Mouse (Mus musculus): ENCODE measurements around the gene Ubtf.
A peak's percentile ranks its signal among the peaks of the same experiment; 100 is the strongest.
"Not testable (repeated sequence)": the region's sequence is repeated elsewhere in the genome, so short reads cannot be mapped to it uniquely, and the experiment has no call there.

The Ubtf gene

DNA sequence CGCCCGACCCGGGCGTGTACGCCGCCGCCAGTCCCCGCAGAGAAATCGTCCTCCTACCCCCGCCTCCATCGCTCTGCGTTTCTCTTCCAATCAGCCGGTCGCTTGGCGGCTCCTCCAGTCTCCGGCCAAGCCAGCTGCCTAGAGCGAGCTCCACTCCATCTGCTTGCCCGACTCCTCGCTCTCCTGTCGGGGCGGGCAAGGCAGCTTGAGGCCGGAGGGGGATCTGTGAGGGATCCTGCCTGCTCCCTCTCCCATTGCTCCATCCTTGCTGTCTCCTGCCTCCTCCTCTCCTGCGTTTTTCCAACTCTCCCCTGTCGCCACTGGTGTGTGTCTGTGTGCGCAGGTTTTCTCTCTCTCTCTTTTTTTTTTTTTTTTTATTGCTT lies at the start of gene Ubtf:
Gene Ubtf (minus strand): TSS at position 333 of the 383 bp plus-strand sequence.
- DNase-seq (ENCODE audit: low read depth), result peak; percentile 87

DNA sequence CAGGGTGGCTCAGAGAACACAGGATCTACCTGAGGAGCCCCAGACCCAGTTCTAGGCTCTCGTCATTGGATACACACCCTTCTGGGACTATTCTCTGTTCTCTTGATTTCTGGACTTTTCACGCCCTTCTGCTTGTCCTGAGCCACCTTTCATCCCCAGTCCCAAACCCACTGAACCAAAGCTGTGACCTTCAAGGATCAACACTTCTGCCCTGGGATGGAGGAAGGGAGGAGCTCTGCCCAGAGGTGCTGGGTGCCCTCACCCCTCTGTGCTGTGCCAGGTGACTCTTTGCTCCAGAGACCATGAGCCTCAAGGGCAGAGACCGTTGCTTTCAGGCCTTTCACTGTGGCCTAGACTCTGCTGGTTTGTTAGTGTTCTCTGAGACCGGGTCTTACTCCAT lies 49.7 kb upstream of the Ubtf start:
- DNase-seq (ENCODE audit: low read depth), result no peak

DNA sequence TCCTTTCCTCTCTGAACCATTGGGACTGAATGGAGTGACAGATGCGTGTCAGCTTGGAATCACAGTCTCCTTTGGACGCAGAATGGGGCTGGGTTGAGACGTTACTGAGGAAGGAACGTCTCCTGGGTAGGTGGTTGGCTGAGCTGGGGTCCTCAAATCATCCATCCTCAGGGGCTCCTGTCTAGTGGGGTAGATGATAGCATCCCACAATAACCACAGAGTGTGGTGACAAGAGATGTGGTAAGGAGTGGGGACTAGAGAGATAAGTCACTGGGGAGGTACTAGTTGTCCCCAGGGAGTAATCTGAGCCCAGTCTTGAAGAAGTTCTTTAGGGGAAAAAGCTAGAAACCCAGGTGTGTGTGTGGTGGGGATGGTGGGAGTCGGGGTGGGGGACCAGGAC lies 48.8 kb upstream of the Ubtf start:
- DNase-seq (ENCODE audit: low read depth), result no peak

DNA sequence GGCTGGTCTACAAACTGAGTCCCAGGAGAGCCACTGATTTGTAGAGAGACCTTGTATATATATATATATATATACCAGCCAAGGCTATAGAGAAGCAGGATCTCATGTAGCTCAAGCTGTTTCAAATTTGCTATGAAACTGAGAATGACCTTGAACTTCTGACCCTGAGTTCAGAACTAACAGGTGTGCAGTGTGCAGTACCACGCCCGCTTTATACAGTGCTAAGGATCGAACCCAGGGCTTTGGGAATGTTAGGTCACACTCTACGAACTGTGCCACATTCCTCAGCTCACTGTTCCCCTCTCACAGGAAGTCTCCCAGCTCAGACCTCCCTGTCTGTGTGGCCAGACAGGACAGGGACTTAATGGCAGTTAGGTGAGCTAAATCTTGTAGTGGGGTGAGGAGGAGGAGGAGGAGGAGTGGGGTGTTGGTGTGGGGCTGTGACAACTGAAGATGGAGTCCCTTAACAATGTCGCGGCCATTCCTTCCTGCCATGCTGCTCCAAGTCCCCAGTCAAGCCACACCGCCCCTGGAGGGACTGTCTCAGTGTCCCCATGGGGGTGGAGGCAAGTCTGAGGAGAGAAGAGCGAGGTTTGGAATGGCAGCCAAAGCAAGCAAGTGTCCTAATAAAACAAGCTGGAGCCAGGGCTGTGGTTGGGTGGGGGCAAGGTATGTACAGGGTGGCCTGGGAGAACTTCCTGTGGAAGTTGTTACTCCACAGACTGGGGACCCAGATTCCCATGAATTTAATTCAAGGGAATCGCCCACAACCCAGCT lies 48.1 kb upstream of the Ubtf start:
- no peak for DNase-seq (ENCODE audit: low read depth)

DNA sequence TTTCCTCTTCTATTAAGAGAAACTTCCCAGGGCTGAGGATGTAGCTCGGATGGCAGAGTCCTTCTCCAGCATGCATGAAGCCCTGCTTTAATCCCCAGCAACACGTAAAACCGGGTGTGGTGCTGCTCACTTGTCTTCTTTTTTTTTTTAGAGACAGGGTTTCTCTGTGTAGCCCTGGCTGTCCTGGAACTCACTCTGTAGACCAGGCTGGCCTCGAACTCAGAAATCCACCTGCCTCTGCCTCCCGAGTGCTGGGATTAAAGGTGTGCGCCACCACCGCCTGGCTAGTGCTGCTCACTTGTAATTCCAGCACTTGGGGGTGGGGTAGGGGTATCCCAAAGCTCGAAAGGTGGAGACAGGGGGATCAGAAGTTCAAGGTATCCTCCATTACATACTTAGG lies 46.6 kb upstream of the Ubtf start, which contains the start of gene Slc4a1:
Gene Slc4a1 (minus strand): TSS at position 101 of the 400 bp plus-strand sequence.
- DNase-seq (ENCODE audit: low read depth), result not testable (repeated sequence)

DNA sequence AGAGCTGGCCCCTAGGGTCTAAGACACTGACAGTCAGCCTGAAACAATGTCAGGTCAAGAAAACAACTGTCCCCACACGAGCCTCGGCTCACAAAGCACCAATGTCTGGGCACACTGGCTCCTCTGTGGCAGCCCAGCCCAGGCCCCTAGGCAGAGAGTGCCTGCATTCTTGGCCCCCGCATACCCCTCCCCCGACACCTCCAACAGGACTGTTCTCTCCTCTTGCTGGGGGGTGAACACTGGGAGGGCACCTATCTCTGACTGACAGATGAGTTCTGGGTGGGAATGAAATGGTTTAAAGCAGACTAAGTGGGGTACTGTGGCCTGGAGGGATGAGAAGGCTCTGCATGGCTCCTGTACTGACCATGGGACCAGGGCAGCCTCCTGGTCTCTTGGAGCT lies 46.2 kb upstream of the Ubtf start:
- no peak for DNase-seq (ENCODE audit: low read depth)

DNA sequence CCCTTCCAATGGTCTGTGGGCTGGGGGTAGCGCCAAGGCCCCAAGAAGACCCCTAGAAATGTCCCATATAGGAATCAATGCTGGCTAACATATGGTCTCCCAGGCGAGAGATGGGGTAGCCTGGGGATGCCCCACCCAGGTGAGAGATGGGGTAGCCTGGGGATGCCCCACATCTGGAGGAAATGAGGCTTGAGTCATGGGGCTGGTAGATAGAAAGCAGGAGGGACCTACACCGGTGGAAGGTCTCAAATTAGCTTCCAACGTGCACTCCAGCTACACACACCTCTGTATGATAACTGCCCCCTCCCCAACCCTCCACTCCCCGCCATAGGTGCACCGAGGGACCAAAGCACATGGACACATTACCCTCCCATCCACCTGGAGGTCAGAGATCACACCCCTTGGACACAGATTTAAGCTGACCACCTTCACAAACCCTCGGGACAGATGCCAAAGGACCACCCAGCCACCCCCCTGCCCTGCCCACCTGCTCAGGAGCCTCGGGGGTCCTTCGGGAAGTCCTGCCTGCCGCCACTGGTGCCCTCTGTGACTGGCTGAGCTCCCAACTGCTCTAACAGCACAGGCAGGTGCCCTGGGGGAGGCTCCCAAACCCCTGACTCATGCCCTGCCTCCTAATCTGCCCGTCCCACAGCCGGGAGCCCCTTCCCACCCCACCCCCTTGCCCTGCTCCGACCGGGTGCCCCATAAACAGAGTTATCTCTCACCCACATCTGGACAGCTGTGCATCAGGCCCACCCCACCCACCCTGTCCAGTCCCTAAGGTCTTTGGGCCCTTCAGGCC lies 45.2 kb upstream of the Ubtf start:
- DNase-seq (ENCODE audit: low read depth), result no peak

DNA sequence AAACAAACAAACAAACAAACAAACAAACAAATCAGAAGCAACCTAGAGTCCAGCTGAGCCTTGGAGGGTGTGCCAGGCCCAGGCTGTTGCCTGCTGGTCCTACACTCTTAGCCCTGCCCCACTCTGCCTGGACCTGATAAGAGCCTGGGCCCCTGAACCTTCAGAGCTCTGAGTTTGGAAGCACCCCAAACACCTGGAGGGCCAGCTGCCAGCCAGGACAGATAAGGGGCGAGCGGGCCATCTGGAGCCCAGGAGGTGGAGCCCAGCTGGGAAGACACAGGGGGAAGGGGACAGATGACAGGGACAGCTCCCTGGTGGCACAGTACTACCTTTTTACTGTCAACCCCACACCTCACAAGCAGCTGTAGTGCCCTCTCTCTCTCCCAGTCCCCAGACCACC lies 44.1 kb upstream of the Ubtf start:
- no peak for DNase-seq (ENCODE audit: low read depth)

DNA sequence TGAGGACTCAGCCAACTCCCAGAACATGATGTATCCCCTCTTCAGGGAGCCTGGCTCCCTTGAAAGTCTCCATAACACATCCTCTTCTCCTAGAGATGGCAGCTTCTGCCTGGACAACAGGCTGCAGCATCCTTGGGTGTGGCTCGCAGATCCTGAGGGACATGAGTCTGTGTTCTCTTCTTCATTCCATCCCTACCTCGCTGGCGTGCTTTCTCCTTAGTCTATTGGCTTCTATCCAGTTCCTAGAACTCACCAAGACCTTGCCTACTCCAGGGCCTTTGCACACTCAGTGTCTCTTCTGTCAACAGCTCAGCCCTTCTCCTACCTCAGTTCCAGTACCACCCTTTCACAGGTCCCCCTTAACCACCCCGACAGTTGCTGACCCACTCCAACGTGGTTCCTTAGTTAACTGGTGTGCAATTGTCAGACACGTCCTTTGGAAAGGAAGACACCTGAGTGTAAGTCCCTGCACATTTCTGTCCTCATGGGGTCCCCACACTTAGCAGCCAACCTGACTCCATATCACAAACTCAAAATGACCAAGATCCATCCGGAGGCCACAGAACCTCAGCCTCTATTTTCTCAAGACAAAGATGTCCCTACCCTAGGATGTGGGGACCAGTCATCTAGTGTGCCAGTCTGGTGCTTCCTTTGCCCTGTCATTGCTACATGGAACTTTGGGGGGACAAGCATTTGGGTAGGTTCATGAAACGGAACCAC lies 42.4 kb upstream of the Ubtf start:
- DNase-seq (ENCODE audit: low read depth), result no peak

DNA sequence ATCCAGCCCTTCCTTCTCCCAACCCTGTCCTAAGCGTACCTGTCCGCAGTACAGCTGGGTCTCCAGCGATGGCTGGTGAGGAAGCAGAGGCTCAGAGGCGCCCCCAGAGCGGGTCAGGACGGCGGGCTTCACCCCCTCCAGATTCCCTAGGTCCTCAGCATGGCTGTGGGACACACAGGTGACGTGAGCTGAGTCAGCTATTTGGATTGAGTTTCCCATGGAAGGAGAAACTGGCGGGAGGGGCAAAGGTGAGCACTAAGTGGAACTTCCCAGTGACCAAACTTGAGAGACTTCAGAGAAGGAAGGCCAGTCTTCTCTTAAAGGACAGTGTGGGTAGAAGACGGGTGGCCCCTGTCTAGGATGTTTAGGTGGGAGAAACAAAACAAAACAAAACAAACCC lies 38.8 kb upstream of the Ubtf start:
- DNase-seq (ENCODE audit: low read depth), result no peak

DNA sequence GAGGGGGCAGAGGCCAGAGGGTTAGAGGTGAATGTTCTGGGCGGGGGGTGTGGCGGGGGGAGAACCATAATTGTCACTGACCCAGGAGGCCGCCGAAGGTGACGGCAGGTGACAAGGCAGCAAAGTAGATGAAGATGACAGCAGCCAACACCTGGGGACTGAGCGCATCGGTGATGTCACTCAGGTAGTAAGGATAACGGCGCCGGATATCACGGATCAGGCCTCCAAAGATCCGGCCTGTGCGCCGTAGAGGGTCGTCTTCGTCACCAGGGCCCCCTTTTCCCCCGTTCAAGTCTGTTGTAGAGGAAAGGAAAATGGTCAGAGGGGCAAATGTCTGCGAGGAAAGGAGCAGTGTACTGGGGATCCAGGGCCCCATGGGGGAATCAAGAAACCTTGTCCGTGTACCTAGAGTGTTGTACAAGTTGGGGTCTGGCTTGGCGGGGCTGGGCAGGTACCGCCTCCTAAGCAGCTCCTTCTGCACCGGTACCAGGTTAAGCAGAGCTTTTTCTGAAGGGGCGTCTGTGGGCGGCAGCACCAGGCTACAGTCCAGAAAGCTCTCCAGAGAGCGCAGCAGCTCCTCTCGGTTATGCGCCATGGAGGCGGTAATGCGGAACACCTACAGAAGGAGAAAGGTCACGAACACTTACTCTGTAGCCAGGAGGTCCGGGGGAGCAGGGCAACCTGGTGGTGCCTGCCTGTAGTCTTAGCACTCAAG lies 37.3 kb upstream of the Ubtf start:
- DNase-seq (ENCODE audit: low read depth), result no peak

DNA sequence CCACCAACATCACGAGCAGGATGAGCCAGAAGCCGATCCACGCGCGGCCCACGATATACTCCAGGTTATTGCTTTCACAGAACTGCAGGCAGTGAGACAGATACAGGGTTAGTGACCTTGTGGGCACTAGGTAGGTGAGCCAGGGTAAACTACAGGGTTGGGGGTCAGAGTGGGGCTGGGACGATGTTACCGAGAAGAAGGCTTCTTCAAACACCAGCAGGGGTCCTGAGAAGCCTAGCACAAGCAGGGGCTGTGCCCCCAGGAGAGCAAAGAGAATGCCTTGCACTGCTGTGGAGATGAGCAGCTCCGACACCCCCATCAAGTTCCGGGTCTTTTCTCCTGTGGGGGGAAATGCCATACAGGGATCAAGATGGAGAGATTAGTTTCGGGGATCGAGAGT lies 36.6 kb upstream of the Ubtf start:
- DNase-seq (ENCODE audit: low read depth), result no peak

DNA sequence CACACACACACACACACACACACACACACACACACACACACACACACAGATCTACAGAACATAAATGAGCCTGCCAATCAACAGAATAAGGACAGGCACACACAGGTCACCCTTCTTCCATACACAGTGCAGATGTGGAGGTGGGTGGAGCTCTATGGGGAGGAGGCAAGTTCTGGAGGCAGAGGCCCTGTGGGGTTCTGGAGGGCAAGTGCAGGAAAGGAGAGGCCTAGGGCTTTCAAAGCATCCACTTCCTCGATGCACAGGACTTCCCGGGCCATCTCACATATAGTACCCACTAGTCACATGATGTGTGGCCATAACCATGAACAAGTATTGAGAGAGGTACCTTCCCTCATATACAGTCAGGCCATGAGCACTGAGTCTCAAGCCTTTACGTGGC lies 36.0 kb upstream of the Ubtf start:
- DNase-seq (ENCODE audit: low read depth), result no peak

DNA sequence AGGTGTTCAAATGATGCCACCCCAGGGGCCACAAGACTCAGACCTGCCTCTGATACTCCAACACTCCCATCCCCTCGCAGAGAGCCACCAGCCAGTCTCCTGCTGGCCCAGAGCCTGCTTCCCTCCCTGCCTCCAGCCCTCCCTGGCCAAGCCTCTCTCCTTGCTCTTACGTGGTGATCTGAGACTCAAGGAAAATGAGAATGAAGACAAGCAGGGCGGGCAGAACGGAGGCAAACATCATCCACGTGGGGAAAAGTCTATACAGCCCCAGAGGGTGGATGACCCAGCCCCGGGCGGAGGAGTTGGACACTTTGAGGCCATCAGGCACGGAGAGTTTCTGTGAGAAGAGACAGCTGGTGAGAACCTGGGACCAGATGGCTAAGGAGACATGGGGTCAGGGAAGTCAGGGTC lies 33.5 kb upstream of the Ubtf start:
- DNase-seq (ENCODE audit: low read depth), result no peak

DNA sequence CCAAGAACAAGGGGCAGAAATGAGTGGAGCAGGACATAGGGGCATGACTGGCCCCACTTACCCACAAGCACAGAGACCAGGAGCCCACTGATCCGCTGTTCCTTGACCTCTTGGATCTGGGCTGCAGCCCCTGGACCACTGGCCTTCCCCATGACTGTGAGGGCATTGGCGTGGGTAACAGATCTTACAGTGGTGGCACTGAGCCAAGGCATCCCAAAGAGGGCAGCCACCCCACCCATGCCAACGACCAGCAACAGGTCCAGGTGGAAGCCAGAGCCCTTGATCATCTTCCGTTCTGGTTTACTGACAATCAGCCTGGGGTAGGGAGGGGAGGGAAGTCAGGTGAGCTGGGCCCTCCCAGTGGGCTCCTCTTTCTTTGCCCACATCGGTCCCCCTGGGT lies 32.8 kb upstream of the Ubtf start:
- no peak for DNase-seq (ENCODE audit: low read depth)

DNA sequence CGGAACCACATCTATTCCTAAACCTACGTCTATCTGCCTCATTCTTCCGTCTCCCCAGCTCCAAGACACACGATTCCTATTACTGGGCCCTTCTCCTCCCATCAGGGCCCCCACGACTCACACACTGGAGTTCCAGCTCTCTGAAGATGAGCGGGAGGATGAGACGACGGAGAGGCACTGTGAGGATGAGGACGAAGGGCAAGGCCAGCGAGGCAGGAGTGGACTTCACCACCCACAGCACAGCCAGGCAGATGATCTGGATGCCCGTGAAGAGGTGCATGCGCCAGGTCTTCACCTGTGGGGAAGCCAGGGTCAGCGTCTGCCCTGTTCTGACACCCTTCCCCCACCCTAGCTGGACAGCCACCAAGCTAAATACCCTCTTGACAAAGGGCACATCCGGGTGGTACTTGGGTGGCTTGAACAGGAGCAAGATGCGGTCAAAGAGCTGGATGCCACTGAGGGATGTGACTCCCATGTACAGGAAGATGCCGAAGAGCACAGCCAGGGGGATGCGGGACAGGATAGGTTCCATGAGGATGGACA lies 31.5 kb upstream of the Ubtf start:
- no peak for DNase-seq (ENCODE audit: low read depth)

DNA sequence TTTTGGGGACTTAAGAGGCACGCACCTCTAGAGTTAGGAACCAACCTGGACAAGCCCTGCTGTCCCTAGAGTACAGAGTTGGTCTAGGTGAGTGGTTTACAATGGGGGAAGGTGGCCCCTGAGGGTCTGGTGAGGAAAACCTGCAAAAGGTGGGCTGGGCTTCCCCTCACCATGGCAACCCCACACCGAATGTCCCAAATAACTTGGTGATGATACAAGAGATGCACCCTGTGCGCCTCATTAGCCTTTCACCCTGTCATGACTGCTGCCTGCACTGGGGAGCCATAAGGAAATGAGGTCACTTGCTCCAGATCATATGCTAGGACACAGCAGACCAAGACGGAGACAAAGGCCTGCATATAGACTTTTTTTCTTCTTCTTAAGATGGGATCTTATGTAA lies 30.9 kb upstream of the Ubtf start:
- DNase-seq (ENCODE audit: low read depth), result no peak

DNA sequence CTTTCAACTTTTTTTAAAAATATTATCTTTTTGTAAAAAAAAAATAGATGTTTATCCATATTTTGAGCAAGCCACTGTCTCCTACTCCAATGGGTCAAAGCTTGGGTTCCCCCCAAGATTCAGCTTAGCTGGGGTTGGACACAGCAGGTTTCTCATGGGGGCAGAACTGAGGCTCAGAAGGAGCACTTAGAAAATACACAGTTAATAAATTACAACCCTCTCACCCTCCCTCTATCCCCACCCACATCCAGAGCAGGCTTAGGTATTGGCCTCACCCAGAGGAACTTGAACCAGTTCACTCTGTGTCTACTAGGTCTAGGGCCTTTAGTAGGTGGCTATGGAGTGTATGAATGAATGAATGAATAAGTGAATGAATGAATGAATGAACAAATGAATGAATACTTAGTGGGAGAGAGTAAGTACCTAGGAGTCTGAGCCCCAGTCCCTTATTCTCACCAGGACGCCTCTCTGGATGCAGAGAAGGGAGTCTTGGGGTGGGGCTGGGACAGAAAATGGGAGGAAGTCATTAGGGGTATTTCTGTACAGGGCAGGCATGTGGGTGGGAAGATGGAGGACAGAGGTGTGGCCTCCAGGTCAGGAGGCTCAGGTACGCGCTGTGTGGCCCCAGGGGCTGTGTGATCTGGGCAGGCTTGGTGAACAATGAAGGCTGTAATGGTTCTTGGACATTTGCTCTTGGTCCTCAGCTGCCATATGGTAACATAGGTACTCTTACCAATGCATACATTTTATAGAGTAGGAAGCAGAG lies 29.8 kb upstream of the Ubtf start:
- no peak for DNase-seq (ENCODE audit: low read depth)

DNA sequence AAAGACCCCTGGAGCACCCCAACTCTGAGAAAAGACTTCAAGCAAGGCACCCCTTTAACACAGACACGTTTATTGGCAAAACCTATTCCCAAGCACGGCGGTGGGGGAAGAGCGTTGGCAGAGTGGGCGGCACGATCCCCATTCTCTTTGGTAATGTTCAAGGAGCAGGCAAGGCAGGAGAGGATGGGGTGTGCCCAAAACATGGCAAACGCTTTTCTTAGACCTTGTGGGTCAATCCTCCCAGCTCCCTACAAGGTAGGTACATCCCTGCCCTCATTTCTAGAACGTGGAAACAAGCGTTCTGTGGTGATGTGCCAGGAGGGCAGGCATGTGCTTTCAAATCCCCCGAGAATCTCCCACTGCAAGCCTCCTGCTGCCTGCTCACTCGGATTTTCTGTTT lies 29.2 kb upstream of the Ubtf start:
- DNase-seq (ENCODE audit: low read depth), result no peak

DNA sequence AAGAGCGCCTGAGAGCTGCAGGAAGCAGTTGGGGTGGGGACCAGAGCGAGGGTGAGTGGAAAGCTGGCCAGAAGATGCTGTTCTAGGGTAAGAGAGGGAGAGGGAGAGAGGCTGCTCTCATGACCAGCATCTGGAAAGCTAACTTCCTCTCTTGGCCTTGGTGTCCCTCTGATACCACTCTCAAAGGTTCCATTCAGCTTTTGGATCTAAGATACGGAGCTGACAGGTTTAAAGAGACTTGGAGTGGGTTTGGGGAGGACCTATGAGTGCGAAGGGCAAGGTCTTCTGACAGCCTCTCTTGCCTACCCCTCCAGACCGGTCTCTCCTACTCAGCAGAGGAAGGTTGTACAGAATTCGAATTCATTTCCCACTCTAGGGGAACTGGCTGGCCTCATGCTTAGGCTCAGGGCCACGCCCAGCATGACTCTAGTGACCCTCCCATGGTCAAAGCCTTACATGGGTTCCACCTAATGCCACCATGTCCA lies 28.6 kb upstream of the Ubtf start:
- no peak for DNase-seq (ENCODE audit: low read depth)

DNA sequence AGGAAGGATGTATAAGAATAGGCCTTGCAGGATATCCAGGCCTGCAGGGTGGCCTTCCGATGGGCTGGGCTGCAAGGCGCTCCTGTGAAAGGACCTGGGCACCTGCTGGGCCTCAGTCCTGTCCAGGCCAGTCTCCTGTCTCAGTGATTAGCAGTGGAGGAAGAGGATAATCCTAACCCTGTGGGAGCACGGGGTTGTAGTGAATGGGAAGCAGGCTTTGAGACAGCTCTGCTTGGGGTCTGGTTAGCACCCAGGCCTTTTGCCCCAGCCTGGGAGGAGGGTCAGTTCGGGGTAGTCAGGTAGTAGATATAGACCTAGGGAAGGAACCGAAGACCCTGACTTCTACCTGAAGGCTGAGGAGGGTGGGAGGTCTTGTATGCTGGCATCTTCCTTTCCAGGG lies 28.1 kb upstream of the Ubtf start:
- DNase-seq (ENCODE audit: low read depth), result no peak

Data from induced T-regulatory cell, adult 2 months (primary cell).